Mouse (Mus musculus): ENCODE data around the gene 2300002M23Rik. TPM values are rescaled to one million over a fixed set of nuclear protein-coding genes. Genes with fewer than 3 reads are reported as not detected.

Gene 2300002M23Rik
- polyA plus RNA-seq, 1 experiment from 2014 or later: not detected

GRCm38 (mm10) chr17:35550871-35551270 lies 16.4 kb upstream of the 2300002M23Rik start:
- Histone ChIP-seq H3K27ac (replicated peaks; ENCODE audit: low read depth, low read length) (no peak overlapping the region), H3K4me1 (ENCODE audit: control insufficient read depth, insufficient read depth, low read length) (no peaks in the 10 kb centered on the region), H3K9me3 (ENCODE audit: control insufficient read depth, low read length) (no peaks in the 10 kb centered on the region), H3K4me2 (ENCODE audit: low read length) (no peak overlapping the region), H3K27me3 (ENCODE audit: control insufficient read depth, insufficient read depth, low read length) (no peaks in the 10 kb centered on the region), H3K36me3 (ENCODE audit: control insufficient read depth, insufficient read depth, low read length) (no peaks in the 10 kb centered on the region), H3K4me3 (replicated peaks; ENCODE audit: low read depth, low read length) (no peak overlapping the region), H3K9ac (replicated peaks; ENCODE audit: low read length) (no peak overlapping the region)
- WGBS: 56% methylated on average over 8 of the region's 8 CpGs
- DNase-seq (no peak), ATAC-seq (ENCODE audit: low FRiP score, low TSS enrichment) (no peak)

GRCm38 (mm10) chr17:35551881-35552414 lies 15.3 kb upstream of the 2300002M23Rik start, which contains the start of gene Cdsn:
Gene Cdsn (plus strand): TSS chr17:35552128.
- WGBS: 70% methylated on average over 10 of the region's 10 CpGs
- H3K27me3 ChIP-seq (ENCODE audit: control insufficient read depth, insufficient read depth, low read length): no peaks in the 10 kb centered on the region
- no peak within 1 kb of the TSS for H3K27ac ChIP-seq (replicated peaks; ENCODE audit: low read depth, low read length)
- H3K9ac ChIP-seq (replicated peaks; ENCODE audit: low read length): no peak within 1 kb of the TSS
- no peaks in the 10 kb centered on the region for H3K9me3 ChIP-seq (ENCODE audit: control insufficient read depth, low read length)
- no peaks in the 10 kb centered on the region for H3K36me3 ChIP-seq (ENCODE audit: control insufficient read depth, insufficient read depth, low read length)
- no peak for DNase-seq
- H3K4me2 ChIP-seq (ENCODE audit: low read length): no peak within 1 kb of the TSS
- ATAC-seq (ENCODE audit: low FRiP score, low TSS enrichment): no peak
- H3K4me3 ChIP-seq (replicated peaks; ENCODE audit: low read depth, low read length): no peak within 1 kb of the TSS
- H3K4me1 ChIP-seq (ENCODE audit: control insufficient read depth, insufficient read depth, low read length): no peaks in the 10 kb centered on the region

- Histone ChIP-seq H3K9me3 (ENCODE audit: control insufficient read depth, low read length) (no peaks in the 10 kb centered on the region), H3K9ac (replicated peaks; ENCODE audit: low read length) (no peak overlapping the region), H3K27me3 (ENCODE audit: control insufficient read depth, insufficient read depth, low read length) (no peaks in the 10 kb centered on the region), H3K36me3 (ENCODE audit: control insufficient read depth, insufficient read depth, low read length) (no peaks in the 10 kb centered on the region), H3K27ac (replicated peaks; ENCODE audit: low read depth, low read length) (no peak overlapping the region), H3K4me2 (ENCODE audit: low read length) (no peak overlapping the region), H3K4me1 (ENCODE audit: control insufficient read depth, insufficient read depth, low read length) (no peaks in the 10 kb centered on the region), H3K4me3 (replicated peaks; ENCODE audit: low read depth, low read length) (no peak overlapping the region)
- no peak for DNase-seq
- ATAC-seq (ENCODE audit: low FRiP score, low TSS enrichment): no peak
- 83% methylated on average over 5 of the region's 5 CpGs for WGBS
Measured at GRCm38 (mm10) chr17:35554321-35554720, 12.9 kb upstream of the 2300002M23Rik start.

- no peaks in the 10 kb centered on the region for H3K9me3 ChIP-seq (ENCODE audit: control insufficient read depth, low read length)
- no peak overlapping the region for H3K4me3 ChIP-seq (replicated peaks; ENCODE audit: low read depth, low read length)
- no peaks in the 10 kb centered on the region for H3K4me1 ChIP-seq (ENCODE audit: control insufficient read depth, insufficient read depth, low read length)
- H3K27me3 ChIP-seq (ENCODE audit: control insufficient read depth, insufficient read depth, low read length): no peaks in the 10 kb centered on the region
- H3K9ac ChIP-seq (replicated peaks; ENCODE audit: low read length): no peak overlapping the region
- H3K4me2 ChIP-seq (ENCODE audit: low read length): no peak overlapping the region
- ATAC-seq (ENCODE audit: low FRiP score, low TSS enrichment) (no peak), DNase-seq (no peak)
- 95% methylated on average over 17 of the region's 18 CpGs for WGBS
- no peak overlapping the region for H3K27ac ChIP-seq (replicated peaks; ENCODE audit: low read depth, low read length)
- no peaks in the 10 kb centered on the region for H3K36me3 ChIP-seq (ENCODE audit: control insufficient read depth, insufficient read depth, low read length)
Measured at GRCm38 (mm10) chr17:35554761-35555397, 12.4 kb upstream of the 2300002M23Rik start.

- no peaks in the 10 kb centered on the region for H3K9me3 ChIP-seq (ENCODE audit: control insufficient read depth, low read length)
- no peak overlapping the region for H3K9ac ChIP-seq (replicated peaks; ENCODE audit: low read length)
- DNase-seq (no peak), ATAC-seq (ENCODE audit: low FRiP score, low TSS enrichment) (no peak)
- WGBS: 92% methylated on average over 13 of the region's 13 CpGs
- H3K4me2 ChIP-seq (ENCODE audit: low read length): no peak overlapping the region
- no peaks in the 10 kb centered on the region for H3K36me3 ChIP-seq (ENCODE audit: control insufficient read depth, insufficient read depth, low read length)
- H3K4me3 ChIP-seq (replicated peaks; ENCODE audit: low read depth, low read length): no peak overlapping the region
- no peaks in the 10 kb centered on the region for H3K4me1 ChIP-seq (ENCODE audit: control insufficient read depth, insufficient read depth, low read length)
- H3K27me3 ChIP-seq (ENCODE audit: control insufficient read depth, insufficient read depth, low read length): no peaks in the 10 kb centered on the region
- no peak overlapping the region for H3K27ac ChIP-seq (replicated peaks; ENCODE audit: low read depth, low read length)
Measured at GRCm38 (mm10) chr17:35556186-35556765, 11.0 kb upstream of the 2300002M23Rik start.

GRCm38 (mm10) chr17:35556812-35557211 lies 10.4 kb upstream of the 2300002M23Rik start:
- ATAC-seq (ENCODE audit: low FRiP score, low TSS enrichment) (no peak), DNase-seq (peak; percentile 64)
- WGBS: 24% methylated on average over 5 of the region's 5 CpGs
- Histone ChIP-seq H3K9me3 (ENCODE audit: control insufficient read depth, low read length) (no peaks in the 10 kb centered on the region), H3K4me3 (replicated peaks; ENCODE audit: low read depth, low read length) (no peak overlapping the region), H3K4me2 (ENCODE audit: low read length) (no peak overlapping the region), H3K27ac (replicated peaks; ENCODE audit: low read depth, low read length) (no peak overlapping the region), H3K4me1 (ENCODE audit: control insufficient read depth, insufficient read depth, low read length) (no peaks in the 10 kb centered on the region), H3K36me3 (ENCODE audit: control insufficient read depth, insufficient read depth, low read length) (no peaks in the 10 kb centered on the region), H3K9ac (replicated peaks; ENCODE audit: low read length) (no peak overlapping the region), H3K27me3 (ENCODE audit: control insufficient read depth, insufficient read depth, low read length) (no peaks in the 10 kb centered on the region)

- H3K36me3 ChIP-seq (ENCODE audit: control insufficient read depth, insufficient read depth, low read length): no peaks in the 10 kb centered on the region
- no peak overlapping the region for H3K27ac ChIP-seq (replicated peaks; ENCODE audit: low read depth, low read length)
- DNase-seq (no peak), ATAC-seq (ENCODE audit: low FRiP score, low TSS enrichment) (no peak)
- no peak overlapping the region for H3K4me3 ChIP-seq (replicated peaks; ENCODE audit: low read depth, low read length)
- WGBS: 83% methylated on average over 9 of the region's 9 CpGs
- H3K4me1 ChIP-seq (ENCODE audit: control insufficient read depth, insufficient read depth, low read length): no peaks in the 10 kb centered on the region
- no peak overlapping the region for H3K9ac ChIP-seq (replicated peaks; ENCODE audit: low read length)
- no peaks in the 10 kb centered on the region for H3K9me3 ChIP-seq (ENCODE audit: control insufficient read depth, low read length)
- H3K27me3 ChIP-seq (ENCODE audit: control insufficient read depth, insufficient read depth, low read length): no peaks in the 10 kb centered on the region
- H3K4me2 ChIP-seq (ENCODE audit: low read length): no peak overlapping the region
Measured at GRCm38 (mm10) chr17:35557351-35557750, 9.9 kb upstream of the 2300002M23Rik start.

GRCm38 (mm10) chr17:35558216-35558615 lies 9.0 kb upstream of the 2300002M23Rik start:
- H3K27me3 ChIP-seq (ENCODE audit: control insufficient read depth, insufficient read depth, low read length): no peaks in the 10 kb centered on the region
- no peaks in the 10 kb centered on the region for H3K4me1 ChIP-seq (ENCODE audit: control insufficient read depth, insufficient read depth, low read length)
- DNase-seq (no peak), ATAC-seq (ENCODE audit: low FRiP score, low TSS enrichment) (no peak)
- H3K36me3 ChIP-seq (ENCODE audit: control insufficient read depth, insufficient read depth, low read length): no peaks in the 10 kb centered on the region
- no peak overlapping the region for H3K4me2 ChIP-seq (ENCODE audit: low read length)
- H3K9ac ChIP-seq (replicated peaks; ENCODE audit: low read length): no peak overlapping the region
- no peaks in the 10 kb centered on the region for H3K9me3 ChIP-seq (ENCODE audit: control insufficient read depth, low read length)
- no peak overlapping the region for H3K27ac ChIP-seq (replicated peaks; ENCODE audit: low read depth, low read length)
- 61% methylated on average over 8 of the region's 8 CpGs for WGBS
- H3K4me3 ChIP-seq (replicated peaks; ENCODE audit: low read depth, low read length): no peak overlapping the region

- Histone ChIP-seq H3K4me3 (replicated peaks; ENCODE audit: low read depth, low read length) (no peak overlapping the region), H3K4me2 (ENCODE audit: low read length) (no peak overlapping the region), H3K9me3 (ENCODE audit: control insufficient read depth, low read length) (no peaks in the 10 kb centered on the region), H3K27me3 (ENCODE audit: control insufficient read depth, insufficient read depth, low read length) (peaks cover 9% of the 10 kb centered on the region), H3K4me1 (ENCODE audit: control insufficient read depth, insufficient read depth, low read length) (peaks cover 5% of the 10 kb centered on the region), H3K36me3 (ENCODE audit: control insufficient read depth, insufficient read depth, low read length) (no peaks in the 10 kb centered on the region), H3K27ac (replicated peaks; ENCODE audit: low read depth, low read length) (no peak overlapping the region), H3K9ac (replicated peaks; ENCODE audit: low read length) (no peak overlapping the region)
- ATAC-seq (ENCODE audit: low FRiP score, low TSS enrichment) (no peak), DNase-seq (no peak)
- 19% methylated on average over 9 of the region's 9 CpGs for WGBS
Measured at GRCm38 (mm10) chr17:35567767-35568166, 517 bp downstream of the 2300002M23Rik start.

All from midbrain, embryonic 14.5 days (tissue).